Mouse (Mus musculus) liver, adult 2 months (tissue): ENCODE data around the gene Sod2.
"Not testable (repeated sequence)": the region's sequence is repeated elsewhere in the genome, so short reads cannot be mapped to it uniquely, and the experiment has no call there.

ENCODE experiments used
- CTCF ChIP-seq: fragments of 200-500 bp; IDR thresholded peaks from 2 replicates; pipeline ENCODE4 v1.5.1; 2011; ENCODE audit warnings: low read depth, low read length, control low read depth
- POLR2A ChIP-seq: fragments of 200-500 bp; IDR thresholded peaks from 2 replicates; pipeline ENCODE4 v1.6.1; 2011; ENCODE audit warnings: low read length, control low read depth; ENCODE audit not compliant: insufficient read depth; ENCODE audit errors: extremely low read depth

DNA sequence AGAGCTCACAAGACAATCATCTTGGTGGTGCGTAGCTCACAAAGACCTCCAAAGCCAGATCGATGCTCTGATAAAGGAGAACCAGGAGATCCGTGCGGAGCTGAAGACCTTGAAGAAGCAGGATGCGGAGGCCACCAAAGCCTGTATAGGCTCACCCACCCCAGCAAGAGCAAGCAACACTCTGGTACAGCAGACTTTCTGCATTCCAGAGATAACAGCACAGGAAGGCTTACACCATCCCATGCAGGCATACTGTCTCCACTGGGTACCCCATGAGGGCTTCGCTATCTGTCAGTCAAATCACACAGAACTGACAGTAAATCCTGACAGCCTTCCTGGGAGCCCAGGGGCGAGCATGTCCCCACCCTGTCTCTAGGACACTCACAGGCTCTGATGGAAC lies 56.2 kb downstream of the Sod2 start:
- TF ChIP-seq POLR2A, CTCF: not testable (repeated sequence)
